Mouse (Mus musculus) gastrocnemius, postnatal 25 days (tissue): ENCODE data around the gene Rap2a. TPM values are rescaled to one million over a fixed set of nuclear protein-coding genes. Genes with fewer than 3 reads are reported as not detected.

Experiments used
- DNase-seq: peaks from one replicate; pipeline ENCODE4 v3.0.0; 2022
- total RNA-seq, 2 experiments: library from RNA; stranded (reverse); gene quantifications; 1 replicate in 1 of 2; 2 replicates in 1 of 2; pipeline ENCODE4 v1.2.3; 2021

The Rap2a gene
- total RNA-seq, 2 experiments from 2014 or later: 4.1 to 4.8 TPM

DNA sequence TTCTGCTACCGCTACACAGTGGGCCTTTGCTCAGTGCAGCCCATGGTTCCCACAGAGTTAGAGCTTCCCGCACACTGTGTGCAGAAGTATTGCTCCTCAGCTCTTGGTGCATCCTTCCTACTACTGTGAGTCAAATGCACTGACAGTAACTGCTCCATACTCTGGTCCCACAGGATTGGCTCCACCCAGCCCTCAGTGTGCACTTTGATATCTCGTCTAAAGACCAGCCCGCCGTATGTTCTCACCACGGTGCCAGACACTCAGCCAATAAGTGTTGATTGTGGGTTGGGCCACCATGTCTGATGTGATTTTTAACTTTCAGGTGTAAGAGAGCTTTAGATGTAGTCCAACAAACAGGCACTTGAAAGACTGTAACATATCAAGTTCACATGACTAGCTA, 21.4 kb downstream of the Rap2a start:
- DNase-seq: no peak

- no peak for DNase-seq
Observed at GRCm38 (mm10) chr14:120500021-120500560, 21.8 kb downstream of the Rap2a start.

GRCm38 (mm10) chr14:120500791-120501190, 22.5 kb downstream of the Rap2a start:
- no peak for DNase-seq

- no peak for DNase-seq
Observed at GRCm38 (mm10) chr14:120503641-120504040, 25.4 kb downstream of the Rap2a start.

- DNase-seq: no peak
Observed at GRCm38 (mm10) chr14:120504423-120504822, 26.2 kb downstream of the Rap2a start.

GRCm38 (mm10) chr14:120504928-120505461, 26.8 kb downstream of the Rap2a start:
- DNase-seq: no peak

- no peak for DNase-seq
Observed at GRCm38 (mm10) chr14:120505918-120506317, 27.7 kb downstream of the Rap2a start.

- DNase-seq: no peak
Observed at GRCm38 (mm10) chr14:120507516-120507915, 29.3 kb downstream of the Rap2a start.

DNA sequence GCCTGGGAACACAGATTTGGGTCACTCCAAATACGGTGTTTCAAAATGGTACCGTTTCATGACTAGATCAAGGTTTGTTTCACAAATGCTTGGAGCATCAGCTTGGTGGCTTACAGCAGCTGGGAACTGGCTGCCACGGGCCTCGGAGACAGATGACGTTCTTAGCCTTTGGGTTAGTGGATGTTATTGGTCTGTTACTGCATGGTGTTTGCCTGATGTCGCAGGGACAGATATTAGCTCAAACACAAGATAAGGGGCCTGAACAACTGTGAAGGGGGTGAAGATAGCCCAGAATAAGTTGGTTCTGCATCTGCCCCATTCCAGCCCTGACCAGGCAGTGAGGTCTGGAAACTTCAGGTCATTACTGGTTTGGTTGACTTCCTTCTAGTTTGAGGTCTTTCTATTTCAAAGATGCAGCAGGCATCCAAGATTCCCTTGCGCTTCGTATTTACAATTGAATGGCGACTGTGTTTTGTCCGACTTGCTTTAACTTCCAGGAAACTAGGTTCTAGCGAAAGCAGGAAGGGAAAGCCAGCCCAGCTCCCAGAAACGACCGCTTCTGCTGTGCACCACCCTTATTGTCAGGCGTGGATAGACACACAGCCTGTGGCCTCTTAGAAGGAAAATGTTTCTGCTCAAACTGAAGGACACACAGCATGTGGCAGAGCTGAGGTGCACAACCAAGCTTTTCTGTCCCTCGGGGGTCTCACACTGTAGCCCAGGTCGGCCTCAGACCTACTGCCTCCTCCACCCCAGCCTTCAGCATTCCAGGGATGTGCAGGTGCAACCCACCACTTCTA, 30.5 kb downstream of the Rap2a start:
- no peak for DNase-seq

DNA sequence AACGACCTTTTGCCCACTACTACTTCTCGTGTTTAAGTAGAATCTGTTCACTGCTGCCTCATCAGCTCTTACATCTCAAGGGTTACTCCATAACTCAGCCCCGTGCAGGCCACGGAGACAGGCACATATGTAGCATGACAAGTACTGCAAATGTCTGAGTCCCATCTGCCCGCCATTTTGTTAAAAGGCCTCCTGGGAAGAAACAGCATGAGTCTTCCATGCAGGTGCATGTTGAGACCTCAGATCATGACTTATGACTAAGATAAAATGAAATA, 31.1 kb downstream of the Rap2a start:
- DNase-seq: no peak

GRCm38 (mm10) chr14:120511821-120512220, 33.6 kb downstream of the Rap2a start:
- DNase-seq: no peak

- peak; percentile 54 for DNase-seq
Observed at GRCm38 (mm10) chr14:120514821-120515271, 36.6 kb downstream of the Rap2a start.

DNA sequence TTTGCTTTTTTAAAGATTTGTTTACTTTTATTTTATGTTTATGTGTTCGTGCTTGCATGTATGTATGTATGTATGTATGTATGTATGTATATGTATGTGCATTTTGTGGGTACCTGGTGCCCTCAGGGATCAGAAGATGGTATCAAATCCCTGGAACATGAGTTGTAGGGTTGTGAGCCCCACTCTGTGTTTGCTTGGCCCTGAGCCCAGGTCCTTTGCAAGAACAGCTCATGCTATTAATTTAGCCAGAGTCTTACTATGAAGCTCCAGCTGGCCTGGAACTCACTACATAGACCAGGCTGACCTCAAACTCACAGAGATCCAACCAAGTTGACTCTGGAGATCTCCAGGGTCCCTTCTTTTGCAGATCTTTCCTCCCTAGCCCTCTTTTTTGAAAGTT, 37.1 kb downstream of the Rap2a start:
- DNase-seq: peak; percentile 38

GRCm38 (mm10) chr14:120518706-120519105, 40.5 kb downstream of the Rap2a start:
- DNase-seq: no peak

GRCm38 (mm10) chr14:120519921-120520320, 41.7 kb downstream of the Rap2a start:
- DNase-seq: no peak

DNA sequence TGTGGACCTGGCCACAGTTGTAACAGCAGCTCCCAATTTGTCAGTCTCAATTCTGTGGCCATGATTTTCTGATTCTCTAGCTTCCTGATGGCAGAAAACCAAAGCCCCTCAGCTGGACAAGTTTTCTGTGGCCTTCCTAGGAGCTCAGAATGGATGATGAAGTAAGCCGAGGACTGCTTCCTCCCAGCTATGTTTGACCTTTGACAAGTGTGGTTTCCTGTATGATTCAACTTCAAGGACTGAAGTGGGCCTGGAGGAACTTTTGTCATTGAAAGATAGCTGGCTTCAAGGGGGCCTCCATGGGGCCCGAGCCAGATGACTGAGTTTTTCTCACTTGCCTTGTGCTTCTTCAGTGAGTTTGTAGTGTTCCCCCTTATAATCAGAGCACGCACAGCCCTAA, 42.6 kb downstream of the Rap2a start:
- no peak for DNase-seq

- DNase-seq: no peak
Observed at GRCm38 (mm10) chr14:120523296-120523695, 45.1 kb downstream of the Rap2a start.

DNA sequence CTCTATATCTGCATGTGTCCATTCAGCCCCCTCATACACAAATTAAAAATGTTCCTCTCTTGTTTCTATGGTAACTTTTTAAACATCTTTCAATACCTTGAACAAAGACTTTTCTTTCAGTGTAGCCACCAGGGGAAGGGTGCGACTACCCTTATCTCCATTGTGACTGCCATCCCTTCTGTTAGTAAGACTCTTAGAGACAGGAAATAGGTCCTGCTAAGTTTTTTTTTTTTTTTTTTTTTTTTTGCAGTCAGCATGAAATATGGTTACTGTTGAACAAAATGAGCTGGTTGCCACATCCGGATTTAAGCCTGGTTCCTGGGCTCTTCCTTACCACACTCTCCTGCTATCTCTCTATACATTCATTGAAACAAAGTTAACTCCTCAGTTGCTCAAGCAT, 47.4 kb downstream of the Rap2a start:
- no peak for DNase-seq

GRCm38 (mm10) chr14:120533301-120533700, 55.1 kb downstream of the Rap2a start:
- no peak for DNase-seq

DNA sequence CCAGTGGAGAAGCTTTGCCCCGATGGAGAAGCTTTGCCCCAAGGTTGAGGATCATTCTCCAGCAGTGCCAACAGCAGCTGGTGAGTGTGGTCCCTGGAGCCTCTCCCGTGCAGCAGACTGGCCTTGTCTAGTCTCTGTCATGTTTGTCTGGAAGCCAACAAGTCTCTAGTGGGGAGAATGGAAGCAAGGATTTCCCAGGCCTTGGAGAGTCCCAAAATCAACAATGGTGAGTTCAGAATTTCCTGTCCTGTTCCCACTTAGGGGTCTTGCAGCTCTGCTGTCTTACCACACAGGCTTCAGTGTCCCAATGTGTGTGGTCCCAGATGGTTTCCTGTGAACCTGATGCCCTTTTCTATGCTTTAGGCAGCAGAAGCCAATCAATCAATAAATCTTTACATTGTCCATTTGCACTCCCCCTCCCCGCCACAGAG, 56.6 kb downstream of the Rap2a start:
- no peak for DNase-seq

GRCm38 (mm10) chr14:120535446-120535845, 57.2 kb downstream of the Rap2a start:
- no peak for DNase-seq

DNA sequence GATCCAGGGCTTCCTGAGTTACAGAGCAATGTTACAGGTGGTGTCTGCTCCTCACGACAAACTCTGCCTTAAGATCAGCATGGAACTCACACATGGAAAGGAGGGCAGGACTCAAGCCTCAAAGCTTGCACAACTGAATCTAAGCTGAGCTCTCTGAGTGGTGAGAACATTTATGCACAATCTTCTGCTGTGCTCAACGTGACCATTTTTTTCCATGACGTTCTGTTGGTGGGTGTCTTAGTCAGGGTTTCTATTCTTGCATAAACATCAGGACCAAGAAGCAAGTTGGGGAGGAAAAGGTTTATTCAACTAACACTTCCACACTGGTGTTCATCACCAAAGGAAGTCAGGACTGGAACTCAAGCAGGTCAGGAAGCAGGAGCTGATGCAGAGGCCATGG, 57.7 kb downstream of the Rap2a start:
- no peak for DNase-seq

- no peak for DNase-seq
Observed at GRCm38 (mm10) chr14:120539128-120539527, 60.9 kb downstream of the Rap2a start.

- no peak for DNase-seq
Observed at GRCm38 (mm10) chr14:120539626-120540025, 61.4 kb downstream of the Rap2a start.
